Mouse (Mus musculus) limb, embryonic 13.5 days (tissue): Measurements from ENCODE around the gene Eif2d. TPM values are rescaled to one million over a fixed set of nuclear protein-coding genes. Genes with fewer than 3 reads are reported as not detected.
"Not testable (repeated sequence)": the region's sequence is repeated elsewhere in the genome, so short reads cannot be mapped to it uniquely, and the experiment has no call there.

Source experiments
- ATAC-seq: fragments of 200-750 bp; cut with Nextera tagmentation; 2 replicates; pipeline ENCODE4 v1.8.0; 2017; ENCODE audit warnings: low read depth, moderate number of reproducible peaks, moderate TSS enrichment; ENCODE audit not compliant: low FRiP score
- H3K27ac ChIP-seq: fragments of 300-500 bp; sonication (generic); 2 replicates; pipeline ENCODE4 v1.5.1; 2015; ENCODE audit warnings: inconsistent platforms, mild to moderate bottlenecking, moderate library complexity
- H3K27me3 ChIP-seq: fragments of 300-500 bp; sonication (generic); 2 replicates; pipeline ENCODE4 v1.6.1; 2015; ENCODE audit warnings: mild to moderate bottlenecking, inconsistent platforms
- H3K36me3 ChIP-seq: fragments of 300-500 bp; sonication (generic); 2 replicates; pipeline ENCODE4 v1.6.1; 2015; ENCODE audit warnings: inconsistent platforms, mild to moderate bottlenecking, moderate library complexity
- H3K4me1 ChIP-seq: fragments of 300-500 bp; sonication (generic); 2 replicates; pipeline ENCODE4 v1.6.1; 2015; ENCODE audit warnings: inconsistent platforms
- H3K4me2 ChIP-seq: fragments of 300-500 bp; sonication (generic); replicated peaks from 2 replicates; pipeline ENCODE4 v1.6.1; 2015; ENCODE audit warnings: inconsistent platforms, mild to moderate bottlenecking, moderate library complexity
- H3K4me3 ChIP-seq: fragments of 300-500 bp; sonication (generic); 2 replicates; pipeline ENCODE4 v1.5.1; 2015; ENCODE audit warnings: moderate library complexity, mild to moderate bottlenecking, inconsistent platforms
- H3K9ac ChIP-seq: fragments of 300-500 bp; sonication (generic); 2 replicates; pipeline ENCODE4 v1.6.1; 2015; ENCODE audit warnings: mild to moderate bottlenecking, inconsistent platforms
- H3K9me3 ChIP-seq: fragments of 300-500 bp; sonication (generic); 2 replicates; pipeline ENCODE4 v1.6.1; 2016; ENCODE audit warnings: inconsistent platforms
- WGBS: fragments of 180-500 bp; shearing (Covaris S2); methylation state at CpG from one replicate; pipeline ENCODE4 v1.1.7; 2015; 5-methylcytosine and 5-hydroxymethylcytosine counted together
- polyA plus RNA-seq: library from polyadenylated mRNA; unstranded; fragments of >200 nt; fragmentation: Nextera tagmentation; extraction: Ambion mirVana; gene quantifications from 2 replicates; pipeline ENCODE4 v1.2.1, GENCODE M21; 2015

The Eif2d gene
- polyA plus RNA-seq, 1 experiment from 2014 or later = 63.1 TPM

- H3K36me3 ChIP-seq = no peaks in the 10 kb centered on the region
- no peaks in the 10 kb centered on the region for H3K9me3 ChIP-seq
- no peaks in the 10 kb centered on the region for H3K4me1 ChIP-seq
- H3K4me2 ChIP-seq = no peak overlapping the region
- no peaks in the 10 kb centered on the region for H3K27me3 ChIP-seq
- WGBS = 83% methylated on average over 3 of the region's 3 CpGs
- no peak overlapping the region for H3K4me3 ChIP-seq
- no peak for ATAC-seq
- H3K9ac ChIP-seq = no peak overlapping the region
- no peak overlapping the region for H3K27ac ChIP-seq
These were observed 6.8 kb upstream of the Eif2d start for GRCm38 (mm10) chr1:131146181-131146614.

GRCm38 (mm10) chr1:131149496-131149895 lies 3.5 kb upstream of the Eif2d start:
- Histone ChIP-seq H3K27me3 (0 out of 2 replicates have a peak, but pooled peaks cover 3% of the 10 kb centered on the region), H3K36me3 (no peaks in the 10 kb centered on the region), H3K4me3 (no peak overlapping the region), H3K4me2 (no peak overlapping the region), H3K4me1 (peaks cover 9% of the 10 kb centered on the region), H3K9ac (no peak overlapping the region), H3K27ac (no peak overlapping the region), H3K9me3 (no peaks in the 10 kb centered on the region)
- WGBS = 69% methylated on average over 1 of the region's 1 CpGs
- no peak for ATAC-seq

GRCm38 (mm10) chr1:131155456-131155855 lies 2.5 kb downstream of the Eif2d start:
- no peak for ATAC-seq
- Histone ChIP-seq H3K27me3 (0 out of 2 replicates have a peak, but pooled peaks cover 3% of the 10 kb centered on the region), H3K9me3 (no peaks in the 10 kb centered on the region), H3K4me3 (no peak overlapping the region), H3K27ac (no peak overlapping the region), H3K4me1 (peaks cover 12% of the 10 kb centered on the region), H3K9ac (no peak overlapping the region), H3K36me3 (peaks cover 23% of the 10 kb centered on the region), H3K4me2 (no peak overlapping the region)
- 58% methylated on average over 2 of the region's 2 CpGs for WGBS

- H3K4me2 ChIP-seq, H3K4me3 ChIP-seq, ATAC-seq, H3K27me3 ChIP-seq, H3K9ac ChIP-seq, H3K27ac ChIP-seq, H3K4me1 ChIP-seq, H3K9me3 ChIP-seq: not testable (repeated sequence)
- 79% methylated on average over 3 of the region's 3 CpGs for WGBS
- peaks cover 64% of the 10 kb centered on the region for H3K36me3 ChIP-seq
These were observed 6.8 kb downstream of the Eif2d start for GRCm38 (mm10) chr1:131159573-131160327.

GRCm38 (mm10) chr1:131161091-131161490 lies 8.1 kb downstream of the Eif2d start:
- Histone ChIP-seq H3K9ac (no peak overlapping the region), H3K4me3 (no peak overlapping the region), H3K27me3 (no peaks in the 10 kb centered on the region), H3K9me3 (no peaks in the 10 kb centered on the region), H3K4me1 (no peaks in the 10 kb centered on the region), H3K36me3 (peaks cover 77% of the 10 kb centered on the region), H3K4me2 (no peak overlapping the region), H3K27ac (no peak overlapping the region)
- ATAC-seq = no peak
- WGBS = 87% methylated on average over 11 of the region's 11 CpGs

GRCm38 (mm10) chr1:131164427-131164826 lies 11.4 kb downstream of the Eif2d start:
- ATAC-seq = no peak
- no peaks in the 10 kb centered on the region for H3K27me3 ChIP-seq
- peaks cover 93% of the 10 kb centered on the region for H3K36me3 ChIP-seq
- H3K9ac ChIP-seq = no peak overlapping the region
- H3K4me1 ChIP-seq = no peaks in the 10 kb centered on the region
- no peak overlapping the region for H3K27ac ChIP-seq
- no peaks in the 10 kb centered on the region for H3K9me3 ChIP-seq
- no peak overlapping the region for H3K4me3 ChIP-seq
- no peak overlapping the region for H3K4me2 ChIP-seq
- 77% methylated on average over 6 of the region's 6 CpGs for WGBS

- Histone ChIP-seq H3K27me3 (no peaks in the 10 kb centered on the region), H3K4me2 (no peak overlapping the region), H3K27ac (no peak overlapping the region), H3K4me1 (no peaks in the 10 kb centered on the region), H3K36me3 (peaks cover 97% of the 10 kb centered on the region), H3K4me3 (no peak overlapping the region), H3K9ac (no peak overlapping the region), H3K9me3 (no peaks in the 10 kb centered on the region)
- WGBS = 94% methylated on average over 10 of the region's 10 CpGs
- no peak for ATAC-seq
These were observed 14.6 kb downstream of the Eif2d start for GRCm38 (mm10) chr1:131167612-131168011.

- Histone ChIP-seq H3K9me3 (no peaks in the 10 kb centered on the region), H3K27me3 (no peaks in the 10 kb centered on the region), H3K4me1 (no peaks in the 10 kb centered on the region), H3K4me2 (no peak overlapping the region), H3K9ac (no peak overlapping the region), H3K36me3 (peaks cover 99% of the 10 kb centered on the region), H3K27ac (no peak overlapping the region), H3K4me3 (no peak overlapping the region)
- 86% methylated on average over 7 of the region's 7 CpGs for WGBS
- ATAC-seq = no peak
These were observed 20.0 kb downstream of the Eif2d start for GRCm38 (mm10) chr1:131173001-131173400.

- Histone ChIP-seq H3K9ac (no peak overlapping the region), H3K4me1 (no peaks in the 10 kb centered on the region), H3K4me3 (no peak overlapping the region), H3K9me3 (no peaks in the 10 kb centered on the region), H3K36me3 (peaks cover 99% of the 10 kb centered on the region), H3K27me3 (no peaks in the 10 kb centered on the region), H3K27ac (no peak overlapping the region), H3K4me2 (no peak overlapping the region)
- 82% methylated on average over 6 of the region's 6 CpGs for WGBS
- no peak for ATAC-seq
These were observed 20.8 kb downstream of the Eif2d start for GRCm38 (mm10) chr1:131173809-131174208.

GRCm38 (mm10) chr1:131174299-131174861 lies 21.4 kb downstream of the Eif2d start:
- ATAC-seq = no peak

GRCm38 (mm10) chr1:131175189-131175588 lies 22.2 kb downstream of the Eif2d start:
- 100% methylated on average over 1 of the region's 1 CpGs for WGBS
- Histone ChIP-seq H3K4me1 (no peaks in the 10 kb centered on the region), H3K36me3 (peaks cover 96% of the 10 kb centered on the region), H3K9ac (no peak overlapping the region), H3K4me3 (no peak overlapping the region), H3K27ac (no peak overlapping the region), H3K27me3 (no peaks in the 10 kb centered on the region), H3K9me3 (no peaks in the 10 kb centered on the region), H3K4me2 (no peak overlapping the region)
- no peak for ATAC-seq

More at GRCm38 (mm10) chr1:131174299-131174861, 21.4 kb downstream of the Eif2d start:
- Histone ChIP-seq H3K4me1 (no peaks in the 10 kb centered on the region), H3K4me3 (no peak overlapping the region), H3K27me3 (no peaks in the 10 kb centered on the region), H3K9me3 (no peaks in the 10 kb centered on the region), H3K36me3 (peaks cover 96% of the 10 kb centered on the region), H3K27ac (no peak overlapping the region), H3K9ac (no peak overlapping the region), H3K4me2 (no peak overlapping the region)
- 84% methylated on average over 12 of the region's 12 CpGs for WGBS

- Histone ChIP-seq H3K4me2 (no peak overlapping the region), H3K9ac (no peak overlapping the region), H3K27me3 (no peaks in the 10 kb centered on the region), H3K36me3 (peaks cover 93% of the 10 kb centered on the region), H3K4me3 (no peak overlapping the region), H3K27ac (no peak overlapping the region), H3K4me1 (no peaks in the 10 kb centered on the region), H3K9me3 (no peaks in the 10 kb centered on the region)
- ATAC-seq = no peak
- 91% methylated on average over 8 of the region's 8 CpGs for WGBS
These were observed 22.8 kb downstream of the Eif2d start for GRCm38 (mm10) chr1:131175819-131176218.
